Mouse (Mus musculus) B cell, adult (primary cell): ENCODE measurements around the gene Snu13. TPM values are rescaled to one million over a fixed set of nuclear protein-coding genes. Genes with fewer than 3 reads are reported as not detected.

Experiments
- total RNA-seq: library from RNA; stranded (reverse); gene quantifications from 4 replicates; pipeline ENCODE4 v1.2.4, GENCODE M21; 2023; ENCODE audit not compliant: inconsistent age

Gene Snu13
- 96.9 to 103 TPM (median 102 TPM) in 4 replicates for total RNA-seq

GRCm38 (mm10) chr15:82047080-82047883 lies at the start of gene Snu13:
Snu13 (minus strand) TSS chr15:82047598.

GRCm38 (mm10) chr15:82069898-82070297 lies 22.5 kb upstream of the Snu13 start, which contains the start of gene Mei1:
Mei1 (plus strand) TSS chr15:82069996.

GRCm38 (mm10) chr15:82058719-82059201 lies 11.4 kb upstream of the Snu13 start, which contains the start of gene 4930407I10Rik:
4930407I10Rik (plus strand) TSS chr15:82059151.

GRCm38 (mm10) chr15:82033762-82034161 lies 13.6 kb downstream of the Snu13 start, which contains the start of gene Desi1:
Desi1 (minus strand) TSS chr15:82033862.

Other genes starting within 250 kb of the Snu13 start
- 27.6 to 39.1 TPM (median 33.4 TPM) in 4 replicates for gene Tef, start 245.2 kb downstream of the Snu13 start, total RNA-seq
- 115 to 133 TPM (median 123 TPM) in 4 replicates for gene Tob2, start 188.8 kb downstream of the Snu13 start, total RNA-seq
- 60.1 to 67.5 TPM (median 62.8 TPM) in 4 replicates for gene Phf5a, start 175.7 kb downstream of the Snu13 start, total RNA-seq
- 141 to 151 TPM (median 145 TPM) in 4 replicates for gene Aco2, start 175.3 kb downstream of the Snu13 start, total RNA-seq
- 15.0 to 23.3 TPM (median 17.1 TPM) in 4 replicates for gene Polr3h, start 121.4 kb downstream of the Snu13 start, total RNA-seq
- gene Csdc2, start 110.8 kb downstream of the Snu13 start, total RNA-seq = 0.29 to 0.81 TPM (median 0.42 TPM) in 3 of 4 replicates, not detected in the other
- 18.0 to 24.3 TPM (median 21.2 TPM) in 4 replicates for gene Pmm1, start 86.7 kb downstream of the Snu13 start, total RNA-seq
- gene 1700029P11Rik, start 67.1 kb downstream of the Snu13 start, total RNA-seq = not detected in 4 replicates
- 32.1 to 42.1 TPM (median 33.8 TPM) in 4 replicates for gene Xrcc6, start 59.8 kb downstream of the Snu13 start, total RNA-seq
- 26.4 to 39.9 TPM (median 27.9 TPM) in 4 replicates for gene Desi1, start 13.7 kb downstream of the Snu13 start, total RNA-seq
- not detected in 4 replicates for gene 4930407I10Rik, start 11.6 kb upstream of the Snu13 start, total RNA-seq
- gene Mei1, start 22.4 kb upstream of the Snu13 start, total RNA-seq = not detected in 4 replicates
- 58.6 to 67.5 TPM (median 62.7 TPM) in 4 replicates for gene Ccdc134, start 80.3 kb upstream of the Snu13 start, total RNA-seq
- gene Srebf2, start 99.6 kb upstream of the Snu13 start, total RNA-seq = 202 to 229 TPM (median 225 TPM) in 4 replicates
- 5.5 to 8.9 TPM (median 6.7 TPM) in 4 replicates for gene Shisa8, start 165.2 kb upstream of the Snu13 start, total RNA-seq
- gene Tnfrsf13c, start 176.8 kb upstream of the Snu13 start, total RNA-seq = 309 to 334 TPM (median 329 TPM) in 4 replicates
- 0.77 to 4.2 TPM (median 1.6 TPM) in 4 replicates for gene Cenpm, start 197.2 kb upstream of the Snu13 start, total RNA-seq
- gene 1500009C09Rik, start 204.8 kb upstream of the Snu13 start, total RNA-seq = 0.32 TPM in 1 of 4 replicates, not detected in the others
- 0.48 TPM in 1 of 4 replicates, not detected in the others for gene Sept3, start 227.3 kb upstream of the Snu13 start, total RNA-seq